Mouse (Mus musculus) liver, embryonic 14.5 days (tissue): Measurements from ENCODE around the gene Gnb4.
A peak's percentile ranks its signal among the peaks of the same experiment; 100 is the strongest.

Experiments
- CTCF ChIP-seq: IDR thresholded peaks from 2 replicates; pipeline ENCODE4 v1.5.1; 2016; ENCODE audit warnings: antibody characterized with exemption, low read depth, control low read depth
- EP300 ChIP-seq: IDR thresholded peaks from 2 replicates; pipeline ENCODE4 v1.6.1; 2016; ENCODE audit warnings: antibody characterized with exemption, low read depth

GRCm38 (mm10) chr3:32553061-32553460 is 63.3 kb downstream of the Gnb4 start:
- TF ChIP-seq CTCF (peak; percentile 46; the same call in 1 of the 2 replicates), EP300 (no peak)
